10 mouse cellular contexts compared by ENCODE assay signal in genomic region chr11:11102182-11102581, GRCm38 (mm10). TPM values are rescaled to one million over a fixed set of nuclear protein-coding genes. Genes with fewer than 3 reads are reported as not detected.
DNase-seq lines count a peak whose midpoint lies in the region; ATAC-seq and TF ChIP-seq lines count a peak whose summit lies in the region.
"Had no signal": no experiment of that assay in that cellular context is flagged by ENCODE, and none has a peak within 500 bp of the region (broad histone marks: within the 10 kb centered on the region; RNA-seq: fewer than 3 reads in every experiment).

No protein-coding gene starts in this region.

- H3K4me3 ChIP-seq in hindbrain, embryonic 16.5 days (ENCODE audit: low read length) = no peak overlapping the region
- H3K4me3 ChIP-seq in hindbrain, embryonic 13.5 days = no peak overlapping the region
- H3K4me3 ChIP-seq in lung, embryonic 16.5 days (ENCODE audit: low read length) = no peak overlapping the region
- no peak overlapping the region for H3K4me3 ChIP-seq in lung, adult 2 months (replicated peaks; ENCODE audit: extremely low read depth, low read depth, low read length)
- H3K4me3 ChIP-seq in embryonic facial prominence, embryonic 15.5 days (replicated peaks) = no peak overlapping the region
- no peak overlapping the region for H3K4me3 ChIP-seq in neural tube, embryonic 14.5 days (ENCODE audit: low read depth, low read length)
- H3K4me3 ChIP-seq: liver, embryonic 13.5 days had no signal

- peaks cover 3% of the 10 kb centered on the region; the same call in 1 of the 2 replicates for H3K9me3 ChIP-seq in hindbrain, embryonic 16.5 days (ENCODE audit: control insufficient read depth, low read length)
- no peaks in the 10 kb centered on the region for H3K9me3 ChIP-seq in hindbrain, embryonic 13.5 days
- H3K9me3 ChIP-seq in lung, embryonic 16.5 days (ENCODE audit: control insufficient read depth, low read length) = no peaks in the 10 kb centered on the region
- no peaks in the 10 kb centered on the region for H3K9me3 ChIP-seq in embryonic facial prominence, embryonic 15.5 days (replicated peaks)
- H3K9me3 ChIP-seq in neural tube, embryonic 14.5 days (ENCODE audit: control insufficient read depth, low read length) = no peaks in the 10 kb centered on the region
- H3K9me3 ChIP-seq: liver, embryonic 13.5 days had no signal

- H3K27me3 ChIP-seq in hindbrain, embryonic 16.5 days (replicated peaks; ENCODE audit: control insufficient read depth, insufficient read depth, low read length) = no peaks in the 10 kb centered on the region
- H3K27me3 ChIP-seq in hindbrain, embryonic 13.5 days = no peaks in the 10 kb centered on the region
- H3K27me3 ChIP-seq in lung, embryonic 16.5 days (ENCODE audit: control insufficient read depth, insufficient read depth, low read depth, low read length) = no peaks in the 10 kb centered on the region
- no peaks in the 10 kb centered on the region for H3K27me3 ChIP-seq in embryonic facial prominence, embryonic 15.5 days
- H3K27me3 ChIP-seq in neural tube, embryonic 14.5 days (ENCODE audit: control insufficient read depth, insufficient read depth, low read length) = no peaks in the 10 kb centered on the region
- H3K27me3 ChIP-seq: liver, embryonic 13.5 days had no signal

- no peak overlapping the region for H3K4me2 ChIP-seq in hindbrain, embryonic 16.5 days (ENCODE audit: low read length)
- no peak overlapping the region for H3K4me2 ChIP-seq in hindbrain, embryonic 13.5 days
- no peak overlapping the region for H3K4me2 ChIP-seq in lung, embryonic 16.5 days (ENCODE audit: low read depth, low read length)
- H3K4me2 ChIP-seq in embryonic facial prominence, embryonic 15.5 days (replicated peaks) = no peak overlapping the region
- H3K4me2 ChIP-seq in neural tube, embryonic 14.5 days (ENCODE audit: low read depth, low read length) = no peak overlapping the region
- H3K4me2 ChIP-seq: liver, embryonic 13.5 days had no signal

- no peaks in the 10 kb centered on the region for H3K36me3 ChIP-seq in hindbrain, embryonic 16.5 days (ENCODE audit: control insufficient read depth, insufficient read depth, low read length)
- H3K36me3 ChIP-seq in hindbrain, embryonic 13.5 days = no peaks in the 10 kb centered on the region
- no peaks in the 10 kb centered on the region for H3K36me3 ChIP-seq in lung, embryonic 16.5 days (ENCODE audit: control insufficient read depth, insufficient read depth, low read length)
- H3K36me3 ChIP-seq in embryonic facial prominence, embryonic 15.5 days = no peaks in the 10 kb centered on the region
- H3K36me3 ChIP-seq in neural tube, embryonic 14.5 days (ENCODE audit: control insufficient read depth, insufficient read depth, low read length) = no peaks in the 10 kb centered on the region
- H3K36me3 ChIP-seq: liver, embryonic 13.5 days had no signal

- ATAC-seq in hindbrain, embryonic 16.5 days = peak; percentile 82
- no peak for ATAC-seq in hindbrain, embryonic 13.5 days (ENCODE audit: low FRiP score)
- peak; percentile 92 for ATAC-seq in lung, embryonic 16.5 days (ENCODE audit: low read depth)
- peak; percentile 76 for ATAC-seq in embryonic facial prominence, embryonic 15.5 days (ENCODE audit: insufficient number of reproducible peaks, low FRiP score, low TSS enrichment, low read depth)
- ATAC-seq in neural tube, embryonic 14.5 days (ENCODE audit: low read depth) = peak; percentile 66; the same call in 1 of the 2 replicates
- ATAC-seq: activated CD4-positive, CD25-positive, alpha-beta regulatory T cell, adult 4 months had no signal

- no peak overlapping the region for H3K27ac ChIP-seq in hindbrain, embryonic 16.5 days (ENCODE audit: low read depth, low read length)
- no peak overlapping the region for H3K27ac ChIP-seq in hindbrain, embryonic 13.5 days
- peak overlapping the region; percentile 82 for H3K27ac ChIP-seq in lung, embryonic 16.5 days (ENCODE audit: low read length)
- no peak overlapping the region for H3K27ac ChIP-seq in embryonic facial prominence, embryonic 15.5 days (replicated peaks)
- no peak overlapping the region for H3K27ac ChIP-seq in neural tube, embryonic 14.5 days (ENCODE audit: low read depth, low read length)
- H3K27ac ChIP-seq: liver, embryonic 13.5 days had no signal

- 25% methylated on average over 1 of the region's 1 CpGs for WGBS in hindbrain, embryonic 16.5 days
- 47% methylated on average over 1 of the region's 1 CpGs for WGBS in hindbrain, embryonic 13.5 days
- WGBS in lung, embryonic 16.5 days = 16% methylated on average over 1 of the region's 1 CpGs
- WGBS in lung, adult 2 months = 32% methylated on average over 1 of the region's 1 CpGs
- 21% methylated on average over 1 of the region's 1 CpGs for WGBS in embryonic facial prominence, embryonic 15.5 days
- 26% methylated on average over 1 of the region's 1 CpGs for WGBS in neural tube, embryonic 14.5 days

- no peak overlapping the region for H3K9ac ChIP-seq in hindbrain, embryonic 16.5 days (ENCODE audit: low read depth, low read length)
- no peak overlapping the region for H3K9ac ChIP-seq in hindbrain, embryonic 13.5 days
- no peak overlapping the region for H3K9ac ChIP-seq in lung, embryonic 16.5 days (ENCODE audit: low read length)
- no peak overlapping the region for H3K9ac ChIP-seq in embryonic facial prominence, embryonic 15.5 days
- no peak overlapping the region for H3K9ac ChIP-seq in neural tube, embryonic 14.5 days (replicated peaks; ENCODE audit: low read depth, low read length)
- H3K9ac ChIP-seq: liver, embryonic 13.5 days had no signal

- no peak for TF ChIP-seq POLR2A in lung, adult 2 months (IDR thresholded peaks at IDR 0.05; ENCODE audit: borderline replicate concordance, extremely low read depth, low read depth, low read length)

- no peaks in the 10 kb centered on the region for H3K4me1 ChIP-seq in hindbrain, embryonic 16.5 days (ENCODE audit: control insufficient read depth, insufficient read depth, low read depth, low read length)
- H3K4me1 ChIP-seq in hindbrain, embryonic 13.5 days (replicated peaks) = 0 out of 2 replicates have a peak, but pooled peaks cover 2% of the 10 kb centered on the region
- H3K4me1 ChIP-seq in lung, embryonic 16.5 days (replicated peaks; ENCODE audit: control insufficient read depth, insufficient read depth, low read length) = peaks cover 5% of the 10 kb centered on the region; the same call in 1 of the 2 replicates
- no peaks in the 10 kb centered on the region for H3K4me1 ChIP-seq in lung, adult 2 months (ENCODE audit: control insufficient read depth, insufficient read depth, low read length)
- no peaks in the 10 kb centered on the region for H3K4me1 ChIP-seq in embryonic facial prominence, embryonic 15.5 days
- H3K4me1 ChIP-seq in neural tube, embryonic 14.5 days (ENCODE audit: control insufficient read depth, insufficient read depth, low read length) = no peaks in the 10 kb centered on the region
- H3K4me1 ChIP-seq: liver, embryonic 13.5 days had no signal

- no peak for DNase-seq in lung, adult 2 months
- no peak for DNase-seq in T-cell, adult 2 months (ENCODE audit: low spot score)
- DNase-seq: cerebellum, adult 18-20 months; liver, embryonic 13.5 days had no signal

- no peak for TF ChIP-seq CTCF in lung, adult 2 months (IDR thresholded peaks at IDR 0.05; ENCODE audit: insufficient read depth, low read length)

RNA-seq across cellular contexts. Expression of gene Vwc2, which starts 11.8 kb away (rescaled TPM):
- 9.3 and 12.1 TPM in 2 replicates for polyA plus RNA-seq in hindbrain, embryonic 16.5 days (2015; fragmentation: Nextera tagmentation; extraction: Ambion mirVana)
- polyA plus RNA-seq in hindbrain, embryonic 13.5 days (2015; fragmentation: Nextera tagmentation; extraction: Ambion mirVana) = 3.8 and 4.2 TPM in 2 replicates
- polyA plus RNA-seq in lung, embryonic 16.5 days (2015; fragmentation: Nextera tagmentation; extraction: Ambion mirVana) = 0.74 and 0.88 TPM in 2 replicates
- 0.27 and 0.51 TPM in 2 replicates for polyA plus RNA-seq in lung, adult 2 months (2012; rRNA removed)
- 3.9 and 5.4 TPM in 2 replicates for polyA plus RNA-seq in embryonic facial prominence, embryonic 15.5 days (2015; fragmentation: Nextera tagmentation; extraction: Ambion mirVana)
- polyA plus RNA-seq in neural tube, embryonic 14.5 days (2014; fragmentation: Nextera tagmentation; extraction: Ambion mirVana) = 10.0 and 14.0 TPM in 2 replicates
